Mouse (Mus musculus) midbrain, embryonic 12.5 days (tissue): Measurements from ENCODE around the gene Grik3. TPM values are rescaled to one million over a fixed set of nuclear protein-coding genes. Genes with fewer than 3 reads are reported as not detected.

ENCODE experiments used
- ATAC-seq: fragments of 200-750 bp; cut with Nextera tagmentation; 2 replicates; pipeline ENCODE4 v1.8.0; 2017; ENCODE audit warnings: low read depth, moderate TSS enrichment, moderate library complexity; ENCODE audit not compliant: low FRiP score
- H3K27ac ChIP-seq: fragments of 300-500 bp; sonication (generic); replicated peaks from 2 replicates; pipeline ENCODE4 v1.5.1; 2016; ENCODE audit warnings: mild to moderate bottlenecking
- H3K27me3 ChIP-seq: fragments of 300-500 bp; sonication (generic); 2 replicates; pipeline ENCODE4 v1.6.1; 2016; ENCODE audit warnings: mild to moderate bottlenecking
- H3K36me3 ChIP-seq: fragments of 300-500 bp; sonication (generic); 2 replicates; pipeline ENCODE4 v1.6.1; 2016
- H3K4me1 ChIP-seq: fragments of 300-500 bp; sonication (generic); 2 replicates; pipeline ENCODE4 v1.6.1; 2016
- H3K4me2 ChIP-seq: fragments of 300-500 bp; sonication (generic); replicated peaks from 2 replicates; pipeline ENCODE4 v1.6.1; 2016; ENCODE audit warnings: mild to moderate bottlenecking, moderate library complexity
- H3K4me3 ChIP-seq: fragments of 300-500 bp; sonication (generic); 2 replicates; pipeline ENCODE4 v1.5.1; 2016; ENCODE audit warnings: mild to moderate bottlenecking
- H3K9ac ChIP-seq: fragments of 300-500 bp; sonication (generic); replicated peaks from 2 replicates; pipeline ENCODE4 v1.6.1; 2016; ENCODE audit warnings: mild to moderate bottlenecking, moderate library complexity
- H3K9me3 ChIP-seq: fragments of 300-500 bp; sonication (generic); 2 replicates; pipeline ENCODE4 v1.6.1; 2016; ENCODE audit warnings: mild to moderate bottlenecking
- WGBS: fragments of 180-500 bp; shearing (Covaris S2); methylation state at CpG from one replicate; pipeline ENCODE4 v1.1.7; 2016; 5-methylcytosine and 5-hydroxymethylcytosine counted together
- polyA plus RNA-seq: library from polyadenylated mRNA; unstranded; fragments of >200 nt; fragmentation: Nextera tagmentation; extraction: Ambion mirVana; gene quantifications from 2 replicates; pipeline ENCODE4 v1.2.1, GENCODE M21; 2016

Gene Grik3
- polyA plus RNA-seq, 1 experiment from 2014 or later = 1.5 TPM

DNA sequence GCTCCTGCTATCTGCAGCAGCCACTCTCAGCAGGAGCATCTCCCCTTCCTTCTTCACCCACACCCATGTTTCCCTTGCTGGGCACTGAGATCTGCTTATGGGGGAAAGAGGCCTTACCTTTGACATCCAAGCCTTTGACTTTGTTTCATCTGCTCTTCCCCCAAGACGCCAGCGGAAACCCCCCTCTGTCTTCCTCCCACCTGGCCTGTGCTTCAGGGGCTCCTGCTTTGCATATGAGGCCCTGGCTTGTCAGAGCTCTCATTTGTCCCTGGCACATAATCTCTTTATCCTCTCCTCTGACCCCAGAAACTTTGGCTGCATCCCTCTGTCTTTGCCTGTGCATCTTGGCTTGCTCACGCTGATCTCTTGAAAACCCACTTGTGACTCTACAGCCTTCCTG is 9.2 kb upstream of the Grik3 start:
- WGBS = 10% methylated on average over 3 of the region's 3 CpGs

DNA sequence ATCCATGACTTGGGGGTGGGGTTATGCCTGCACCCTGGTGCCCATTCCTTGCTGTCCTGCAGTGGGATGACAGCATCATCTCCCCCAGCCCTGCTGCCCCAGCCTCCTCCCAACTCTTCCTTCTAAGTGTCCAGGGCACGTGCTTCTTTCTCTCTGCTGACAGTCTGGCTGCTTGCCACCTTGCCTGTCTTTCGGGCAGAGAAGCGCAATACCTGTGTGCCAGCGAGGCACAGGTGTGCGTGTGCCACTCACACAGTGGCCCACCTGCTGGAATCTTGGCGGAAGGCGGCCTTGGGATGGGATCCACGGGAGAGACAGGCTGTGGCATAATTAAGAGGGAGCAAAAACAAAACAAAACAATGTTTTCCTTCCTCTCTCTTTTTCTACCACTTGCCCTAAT is 6.4 kb upstream of the Grik3 start:
- WGBS = 34% methylated on average over 8 of the region's 8 CpGs
- H3K4me1 ChIP-seq = peaks cover 59% of the 10 kb centered on the region
- H3K4me2 ChIP-seq = no peak overlapping the region
- peaks cover 95% of the 10 kb centered on the region for H3K27me3 ChIP-seq
- no peak overlapping the region for H3K27ac ChIP-seq
- no peaks in the 10 kb centered on the region for H3K36me3 ChIP-seq
- no peaks in the 10 kb centered on the region for H3K9me3 ChIP-seq
- no peak overlapping the region for H3K4me3 ChIP-seq
- H3K9ac ChIP-seq = no peak overlapping the region
- no peak for ATAC-seq

More for the DNA sequence above, 9.2 kb upstream of the Grik3 start:
- Histone ChIP-seq H3K4me1 (peaks cover 41% of the 10 kb centered on the region), H3K4me3 (no peak overlapping the region), H3K36me3 (no peaks in the 10 kb centered on the region), H3K4me2 (no peak overlapping the region), H3K27me3 (peaks cover 77% of the 10 kb centered on the region), H3K27ac (no peak overlapping the region), H3K9me3 (no peaks in the 10 kb centered on the region), H3K9ac (no peak overlapping the region)
- no peak for ATAC-seq

DNA sequence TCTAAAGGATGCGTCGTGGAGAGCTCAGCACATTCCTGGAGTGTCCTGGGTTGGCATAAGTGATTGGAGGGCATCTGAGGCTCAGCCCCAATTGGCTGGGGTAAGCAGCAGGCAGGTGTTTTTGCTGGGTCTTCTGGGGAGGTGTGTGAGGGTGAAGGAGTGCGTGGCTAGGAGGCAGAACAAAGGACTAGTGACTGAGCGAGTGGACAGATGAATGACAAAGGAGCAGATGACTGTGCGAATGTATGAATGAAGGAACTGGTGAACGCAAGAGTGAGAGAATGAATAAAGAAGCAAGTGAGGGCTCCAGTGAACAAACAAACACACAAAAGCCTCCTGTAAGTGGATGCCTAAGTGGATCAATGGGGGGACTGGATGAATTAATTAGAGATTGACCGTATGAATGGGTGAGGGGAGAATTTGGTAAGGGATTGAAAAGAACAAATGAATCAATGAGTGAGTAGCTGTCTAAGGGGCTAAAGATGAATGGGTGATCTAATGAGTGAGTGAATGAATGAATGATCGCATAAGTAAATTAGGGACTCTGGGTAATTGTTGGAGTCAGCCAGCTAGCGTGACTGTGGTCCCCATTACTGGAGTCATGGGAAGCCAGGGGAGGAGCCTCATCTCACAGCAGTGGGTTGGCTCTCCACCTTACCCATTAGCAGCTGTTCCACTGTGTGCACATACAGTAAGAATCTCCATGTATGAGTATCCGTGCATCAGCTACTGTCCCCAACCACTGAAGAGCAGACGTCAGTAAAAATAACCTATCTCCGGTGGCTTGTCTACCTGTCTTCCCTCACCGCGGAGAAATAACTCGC is 4.9 kb upstream of the Grik3 start:
- Histone ChIP-seq H3K9ac (no peak overlapping the region), H3K4me3 (no peak overlapping the region), H3K4me1 (peaks cover 74% of the 10 kb centered on the region), H3K9me3 (no peaks in the 10 kb centered on the region), H3K4me2 (no peak overlapping the region), H3K27ac (no peak overlapping the region), H3K36me3 (no peaks in the 10 kb centered on the region), H3K27me3 (peaks cover 99% of the 10 kb centered on the region)
- no peak for ATAC-seq
- 23% methylated on average over 15 of the region's 15 CpGs for WGBS

DNA sequence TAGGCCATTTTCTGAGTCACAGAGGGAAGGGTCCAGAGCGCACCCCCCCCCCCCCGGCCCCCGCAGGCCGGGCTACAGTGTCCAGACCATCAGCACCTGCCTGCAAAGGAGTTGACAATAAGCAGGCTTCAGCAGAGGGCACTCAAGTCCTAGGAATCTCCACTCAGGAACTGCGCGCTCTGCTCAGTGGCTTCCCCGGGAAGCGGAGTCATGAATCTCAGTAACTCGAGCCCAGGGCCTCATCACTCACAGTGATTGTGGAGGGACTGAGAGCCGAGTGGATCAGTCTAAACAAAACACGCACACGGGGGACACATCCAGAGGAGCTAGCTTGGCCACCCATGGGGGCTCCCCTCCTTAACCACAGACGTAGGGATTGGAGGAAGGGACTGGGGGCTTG is 3.9 kb upstream of the Grik3 start:
- no peaks in the 10 kb centered on the region for H3K9me3 ChIP-seq
- 2% methylated on average over 12 of the region's 13 CpGs for WGBS
- peak overlapping the region; percentile 14 for H3K4me2 ChIP-seq
- no peak for ATAC-seq
- peaks cover 79% of the 10 kb centered on the region for H3K4me1 ChIP-seq
- no peak overlapping the region for H3K9ac ChIP-seq
- H3K4me3 ChIP-seq = no peak overlapping the region
- H3K27me3 ChIP-seq = peaks cover 99% of the 10 kb centered on the region
- no peaks in the 10 kb centered on the region for H3K36me3 ChIP-seq
- H3K27ac ChIP-seq = peak overlapping the region; percentile 22

DNA sequence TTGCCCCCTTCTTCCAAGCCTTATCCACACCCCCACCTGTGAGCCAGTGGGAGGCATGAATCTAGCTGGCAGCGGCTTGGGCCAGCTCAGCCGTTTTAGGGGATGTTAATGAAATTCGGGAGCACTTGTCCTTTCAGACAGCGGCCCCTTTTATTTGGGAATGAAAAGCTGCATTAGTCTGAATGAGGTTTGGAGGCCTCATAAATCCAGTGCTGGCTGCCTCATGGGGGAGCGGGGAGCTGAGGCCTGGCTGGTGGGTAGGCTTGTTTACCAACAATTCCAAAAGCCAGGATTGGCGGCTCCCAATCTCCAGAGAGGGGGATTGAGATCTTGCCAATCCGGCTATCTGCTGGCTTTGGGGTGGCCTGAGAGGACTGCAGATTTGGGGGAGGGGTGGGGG is 3.5 kb upstream of the Grik3 start:
- 1% methylated on average over 7 of the region's 7 CpGs for WGBS
- Histone ChIP-seq H3K27ac (peak overlapping the region; percentile 22; the same call in 1 of the 2 replicates), H3K4me1 (peaks cover 80% of the 10 kb centered on the region), H3K9ac (no peak overlapping the region), H3K4me3 (no peak overlapping the region), H3K9me3 (no peaks in the 10 kb centered on the region), H3K27me3 (peaks cover 99% of the 10 kb centered on the region), H3K36me3 (no peaks in the 10 kb centered on the region), H3K4me2 (peak overlapping the region; percentile 14)
- no peak for ATAC-seq

DNA sequence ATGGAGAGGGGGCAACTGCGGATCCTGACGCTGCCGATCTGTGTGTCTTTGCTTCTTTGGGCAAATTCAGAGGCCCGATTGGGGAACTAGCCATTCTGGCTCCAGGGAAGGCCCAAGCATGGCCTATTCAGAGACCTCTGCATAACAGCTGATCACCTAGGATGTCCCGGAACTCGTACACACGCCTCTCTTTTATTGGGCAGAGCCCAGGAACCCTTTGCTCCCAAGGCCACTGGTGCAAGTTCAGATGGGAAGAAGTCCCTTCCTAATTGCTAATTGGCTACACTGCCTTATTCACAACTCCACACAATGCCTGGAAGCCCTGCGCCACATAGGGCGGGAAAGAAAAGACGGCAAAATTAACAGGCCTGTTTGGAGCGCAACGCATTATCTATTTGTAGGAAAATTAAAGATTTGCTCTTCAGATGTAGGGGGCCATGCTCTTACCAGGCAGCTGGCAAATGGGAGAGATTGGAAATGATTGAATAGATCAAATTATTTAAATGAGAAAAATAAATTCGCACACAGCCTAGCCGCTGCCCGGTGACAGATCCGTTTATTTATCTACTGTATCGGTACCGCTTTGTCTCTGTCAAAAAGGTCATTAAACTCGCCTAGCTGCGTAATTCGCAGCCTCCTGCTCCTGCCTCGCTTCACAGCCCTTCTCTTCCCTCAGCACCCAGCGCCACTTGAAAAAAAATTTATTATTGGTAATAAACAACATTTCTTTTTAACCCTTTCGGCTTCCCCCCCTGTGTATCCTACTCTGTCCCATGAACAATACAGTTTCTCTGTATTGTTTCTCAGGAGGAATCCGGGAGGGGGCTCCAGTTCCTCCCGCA is 1.5 kb upstream of the Grik3 start:
- peak overlapping the region; percentile 86 for H3K4me2 ChIP-seq
- H3K9me3 ChIP-seq = no peaks in the 10 kb centered on the region
- peaks cover 100% of the 10 kb centered on the region for H3K27me3 ChIP-seq
- no peaks in the 10 kb centered on the region for H3K36me3 ChIP-seq
- H3K27ac ChIP-seq = peak overlapping the region; percentile 74; the same call in 1 of the 2 replicates
- WGBS = 2% methylated on average over 26 of the region's 26 CpGs
- H3K9ac ChIP-seq = peak overlapping the region; percentile 68; the same call in 1 of the 2 replicates
- ATAC-seq = no peak
- peak overlapping the region; percentile 54 for H3K4me3 ChIP-seq
- H3K4me1 ChIP-seq = peaks cover 88% of the 10 kb centered on the region

DNA sequence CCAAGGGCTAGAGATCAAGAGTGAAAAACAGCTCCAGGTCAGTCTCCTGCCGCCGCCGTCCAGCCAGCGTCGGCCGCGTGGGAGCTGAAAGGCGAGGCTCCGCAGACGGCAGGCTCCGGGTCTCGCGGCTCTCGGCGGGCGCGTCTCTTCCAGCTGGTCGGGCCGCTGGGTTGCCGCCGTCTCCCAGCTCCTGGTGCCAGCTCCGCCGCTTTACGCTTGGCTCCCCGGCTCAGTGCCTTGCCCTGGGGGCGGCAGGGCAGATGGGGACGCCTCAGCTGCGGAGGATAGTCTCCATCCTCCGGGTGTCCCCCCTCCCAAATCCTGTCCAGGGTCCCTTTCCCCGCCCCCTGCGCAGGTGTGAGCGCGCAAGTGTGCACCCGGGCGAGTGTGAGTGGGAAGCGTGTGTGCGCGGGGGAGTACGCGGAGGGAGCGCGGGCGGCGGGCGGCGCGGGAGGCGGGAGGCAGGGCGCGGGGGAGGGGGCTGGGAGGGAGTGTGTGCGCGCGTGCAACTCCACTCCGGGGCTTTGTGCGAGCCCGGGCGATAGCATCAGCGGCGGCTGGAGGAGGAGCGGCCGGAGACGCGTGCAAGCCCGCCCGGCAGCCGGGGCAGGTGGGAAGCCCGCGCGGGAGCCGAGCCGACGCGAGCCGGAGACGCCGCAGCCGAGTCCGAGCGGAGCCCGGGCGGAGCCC is 454 bp upstream of the Grik3 start:
- Histone ChIP-seq H3K4me1 (peaks cover 86% of the 10 kb centered on the region), H3K27me3 (peaks cover 100% of the 10 kb centered on the region), H3K9ac (peak overlapping the region; percentile 68), H3K36me3 (no peaks in the 10 kb centered on the region), H3K27ac (peak overlapping the region; percentile 74), H3K4me2 (peak overlapping the region; percentile 86), H3K4me3 (peak overlapping the region; percentile 54), H3K9me3 (no peaks in the 10 kb centered on the region)
- under 1% methylated on average over 73 of the region's 81 CpGs for WGBS
- peak; percentile 41 for ATAC-seq

DNA sequence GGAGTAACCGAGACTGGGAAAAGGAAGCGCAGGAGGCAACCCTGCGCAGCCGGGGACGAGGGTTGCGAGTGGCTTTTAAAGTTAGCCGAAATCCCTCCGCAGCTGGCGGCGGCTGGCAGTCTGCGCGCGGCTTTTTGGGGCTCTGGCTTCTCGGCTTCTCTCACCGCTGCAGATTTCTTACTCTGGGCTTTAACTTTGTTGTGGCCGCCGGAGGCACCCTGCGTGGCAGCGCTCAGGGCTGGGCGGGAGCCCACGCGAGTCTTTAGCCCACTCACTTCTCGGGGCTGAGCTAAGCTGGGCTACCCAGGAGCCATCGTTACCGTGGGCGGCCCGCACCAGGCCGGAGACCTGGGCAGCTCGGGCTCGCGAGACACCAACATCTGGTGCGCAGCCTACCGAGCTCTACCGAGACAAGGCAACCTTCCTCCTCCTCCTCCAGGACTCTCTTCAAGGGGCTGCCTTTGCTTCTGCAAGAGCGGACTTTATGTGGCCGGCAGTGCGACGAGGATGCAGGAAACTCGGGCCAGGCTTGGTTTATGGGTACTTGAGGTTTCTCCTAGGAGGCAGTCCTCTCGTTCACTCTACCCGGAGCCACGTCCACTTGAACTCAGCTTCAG is 1.1 kb downstream of the Grik3 start:
- ATAC-seq = no peak
- Histone ChIP-seq H3K9ac (peak overlapping the region; percentile 68; the same call in 1 of the 2 replicates), H3K36me3 (no peaks in the 10 kb centered on the region), H3K4me1 (peaks cover 75% of the 10 kb centered on the region), H3K4me3 (peak overlapping the region; percentile 54), H3K27ac (0 out of 2 replicates have a peak overlapping the region, but pooled peaks have one; percentile 30), H3K9me3 (no peaks in the 10 kb centered on the region), H3K4me2 (peak overlapping the region; percentile 86), H3K27me3 (peaks cover 98% of the 10 kb centered on the region)
- under 1% methylated on average over 42 of the region's 42 CpGs for WGBS

DNA sequence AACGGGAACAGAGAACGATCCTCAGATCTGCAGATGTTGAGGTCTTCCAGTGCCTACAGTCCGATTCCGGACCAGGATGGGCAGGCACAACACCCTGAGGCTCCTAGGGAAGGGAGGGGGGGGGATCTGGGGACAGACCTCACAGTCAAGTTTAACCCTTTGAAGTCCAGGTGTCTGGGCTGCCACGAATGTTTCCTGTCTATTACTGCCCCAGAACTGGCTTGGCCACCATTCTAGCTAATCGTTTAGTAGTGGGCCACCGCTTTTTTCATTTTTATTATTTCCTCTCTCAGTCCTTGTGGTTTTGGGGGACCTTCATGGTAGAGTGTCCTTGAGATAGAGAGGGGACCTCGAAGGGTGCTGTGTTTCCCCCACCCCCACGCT is 1.6 kb downstream of the Grik3 start:
- no peaks in the 10 kb centered on the region for H3K9me3 ChIP-seq
- 17% methylated on average over 9 of the region's 9 CpGs for WGBS
- peaks cover 75% of the 10 kb centered on the region for H3K4me1 ChIP-seq
- peak overlapping the region; percentile 86 for H3K4me2 ChIP-seq
- H3K9ac ChIP-seq = peak overlapping the region; percentile 68; the same call in 1 of the 2 replicates
- H3K27ac ChIP-seq = no peak overlapping the region
- ATAC-seq = no peak
- peak overlapping the region; percentile 54 for H3K4me3 ChIP-seq
- H3K36me3 ChIP-seq = no peaks in the 10 kb centered on the region
- H3K27me3 ChIP-seq = peaks cover 98% of the 10 kb centered on the region

DNA sequence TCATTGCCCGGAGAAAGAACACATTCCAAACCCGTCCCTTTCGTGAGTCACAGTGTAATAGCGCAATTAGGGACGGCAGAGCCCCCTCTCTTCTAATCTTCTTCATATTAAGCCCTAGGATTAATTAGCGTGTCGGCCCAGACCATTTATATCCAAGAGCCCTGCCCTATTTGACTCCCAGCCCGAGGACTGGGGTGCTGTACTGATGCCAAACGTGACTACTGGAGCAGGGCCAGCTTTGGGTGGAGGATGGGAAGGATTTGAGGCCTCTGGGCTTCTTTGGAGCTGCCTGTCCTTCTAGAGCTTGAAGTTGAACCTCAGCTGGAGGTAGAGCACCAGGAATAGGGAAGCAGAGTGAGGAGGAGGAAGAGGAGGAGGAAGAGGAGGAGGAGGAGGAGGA is 2.2 kb downstream of the Grik3 start:
- Histone ChIP-seq H3K4me2 (peak overlapping the region; percentile 86), H3K27ac (no peak overlapping the region; the same call in 1 of the 2 replicates), H3K4me3 (peak overlapping the region; percentile 54), H3K9ac (0 out of 2 replicates have a peak overlapping the region, but pooled peaks have one; percentile 68), H3K4me1 (peaks cover 72% of the 10 kb centered on the region), H3K36me3 (no peaks in the 10 kb centered on the region), H3K9me3 (no peaks in the 10 kb centered on the region), H3K27me3 (peaks cover 97% of the 10 kb centered on the region)
- WGBS = 21% methylated on average over 9 of the region's 9 CpGs
- no peak for ATAC-seq

DNA sequence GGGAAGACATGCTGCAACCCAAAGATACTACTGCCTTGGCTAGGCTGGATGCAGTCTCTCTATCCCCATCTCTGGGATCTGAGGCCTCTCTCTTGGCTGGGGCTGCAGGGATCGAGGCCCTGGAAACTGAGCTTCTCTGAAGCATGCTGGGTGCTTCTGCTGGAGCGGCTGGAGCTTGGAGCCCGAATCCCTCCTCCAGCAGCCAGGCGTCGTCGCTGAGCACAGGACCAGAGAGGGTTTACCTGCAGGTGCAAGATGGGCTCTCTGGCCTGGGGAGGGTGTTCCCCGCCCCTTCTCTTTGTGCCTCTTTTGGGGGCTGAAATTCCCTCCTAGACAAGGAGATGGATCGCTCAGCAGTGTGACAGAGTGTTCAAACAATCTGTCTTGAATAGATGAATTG is 2.6 kb downstream of the Grik3 start:
- no peak for ATAC-seq
- Histone ChIP-seq H3K36me3 (no peaks in the 10 kb centered on the region), H3K4me3 (peak overlapping the region; percentile 54; the same call in 1 of the 2 replicates), H3K4me2 (peak overlapping the region; percentile 86), H3K9me3 (no peaks in the 10 kb centered on the region), H3K9ac (no peak overlapping the region), H3K27ac (no peak overlapping the region; the same call in 1 of the 2 replicates), H3K27me3 (peaks cover 97% of the 10 kb centered on the region), H3K4me1 (peaks cover 71% of the 10 kb centered on the region)
- WGBS = 7% methylated on average over 8 of the region's 8 CpGs
